Mouse (Mus musculus) left cerebral cortex, adult 11 months (tissue): Measurements from ENCODE around the gene Laptm5.

ENCODE experiments used
- DNase-seq: peaks from one replicate; pipeline ENCODE4 v3.0.0; 2022; ENCODE audit warnings: low spot score

Gene Laptm5

DNA sequence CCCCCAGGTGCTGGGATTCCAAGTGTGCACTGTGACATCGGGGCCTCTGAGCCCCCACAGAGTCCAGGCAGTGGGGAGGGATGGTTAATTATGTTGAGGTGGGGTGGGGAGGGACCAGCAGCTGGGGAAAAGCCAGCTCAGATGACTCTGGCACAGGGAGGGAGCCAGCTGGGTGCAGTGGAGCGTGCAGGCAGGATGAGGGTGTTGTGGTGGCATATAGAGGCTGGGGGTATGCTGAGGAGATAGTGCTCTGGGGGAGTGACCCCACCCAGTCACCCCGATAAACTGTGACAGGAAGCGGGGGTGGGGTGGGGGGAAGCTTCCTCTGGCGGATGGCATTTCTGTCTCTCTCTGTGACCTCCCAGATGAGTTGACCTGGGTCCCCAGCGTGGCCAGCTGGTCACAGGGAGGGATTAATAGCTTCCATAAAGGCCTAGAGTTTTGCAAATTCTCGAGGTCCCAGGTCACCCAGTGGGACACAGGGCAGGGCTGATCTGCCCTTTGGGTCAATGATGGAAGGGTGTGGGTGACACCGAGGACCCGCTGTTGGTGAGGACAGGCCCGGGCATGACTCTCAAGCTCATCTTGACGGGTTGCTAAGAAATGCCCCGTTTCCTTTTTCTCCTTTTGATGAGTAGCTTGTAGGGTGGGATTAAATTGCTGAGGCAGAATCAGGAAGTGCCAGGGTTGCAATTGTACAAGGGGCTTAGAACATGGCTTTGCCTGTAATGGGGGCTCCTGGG lies 8.2 kb downstream of the Laptm5 start:
- no peak for DNase-seq

DNA sequence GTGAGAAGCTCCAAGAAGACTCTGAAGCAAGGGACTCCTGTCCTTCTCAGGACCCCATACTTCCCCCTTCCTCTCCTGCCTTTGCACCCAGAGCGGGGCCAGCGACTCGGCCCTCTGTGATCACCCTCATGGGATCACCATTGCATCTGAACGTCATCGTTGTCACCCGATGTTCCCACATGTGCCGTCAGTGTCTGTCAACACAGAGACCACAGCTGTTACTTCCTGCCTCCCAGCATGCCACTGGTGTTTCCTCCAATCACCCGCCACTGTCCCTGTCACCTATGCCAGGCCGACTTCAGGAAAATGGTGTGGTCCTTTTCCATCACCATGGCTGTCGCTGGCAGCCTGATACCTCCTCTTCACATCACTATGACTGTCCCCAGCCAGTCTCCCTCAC lies 9.1 kb downstream of the Laptm5 start:
- no peak for DNase-seq

DNA sequence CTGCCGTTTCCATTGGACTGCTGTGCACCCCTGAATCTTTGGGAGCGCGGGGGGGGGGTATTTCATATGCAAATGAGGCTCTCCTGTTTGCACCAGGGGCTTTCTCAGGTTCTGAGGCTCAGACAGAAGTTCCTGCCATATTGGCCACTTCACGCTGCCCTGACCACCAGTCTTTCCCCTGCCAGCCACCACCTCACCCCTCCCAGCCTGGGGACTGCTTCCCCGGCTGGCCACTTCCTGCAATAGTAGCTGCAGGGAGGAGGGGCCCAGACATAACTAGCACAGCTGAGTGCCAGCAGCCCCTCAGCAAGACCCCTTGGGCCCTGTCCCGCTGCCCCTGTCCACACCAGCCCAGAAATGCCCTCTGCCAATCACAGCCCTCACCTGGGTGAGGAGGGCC lies 13.3 kb downstream of the Laptm5 start:
- DNase-seq, result no peak

DNA sequence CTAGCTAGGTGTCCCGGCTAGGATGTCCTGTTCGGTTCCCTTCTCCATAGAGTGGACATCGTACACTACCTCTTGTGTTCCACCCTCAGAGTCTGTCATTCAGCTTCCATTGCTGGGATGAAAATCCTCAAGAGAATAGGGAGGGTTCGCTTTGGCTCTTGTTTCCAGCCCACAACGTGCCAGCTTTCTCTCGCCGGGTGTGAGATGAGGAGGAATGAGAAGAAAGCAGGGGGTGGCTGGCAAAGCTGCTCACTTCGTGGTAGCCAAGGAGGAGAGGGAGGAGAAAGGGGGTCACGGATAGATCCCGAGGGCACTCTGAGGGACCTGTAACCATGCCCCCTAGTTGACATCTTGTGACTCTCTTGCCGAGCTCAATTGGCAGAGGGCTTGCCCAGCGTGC lies 14.9 kb downstream of the Laptm5 start:
- no peak for DNase-seq

DNA sequence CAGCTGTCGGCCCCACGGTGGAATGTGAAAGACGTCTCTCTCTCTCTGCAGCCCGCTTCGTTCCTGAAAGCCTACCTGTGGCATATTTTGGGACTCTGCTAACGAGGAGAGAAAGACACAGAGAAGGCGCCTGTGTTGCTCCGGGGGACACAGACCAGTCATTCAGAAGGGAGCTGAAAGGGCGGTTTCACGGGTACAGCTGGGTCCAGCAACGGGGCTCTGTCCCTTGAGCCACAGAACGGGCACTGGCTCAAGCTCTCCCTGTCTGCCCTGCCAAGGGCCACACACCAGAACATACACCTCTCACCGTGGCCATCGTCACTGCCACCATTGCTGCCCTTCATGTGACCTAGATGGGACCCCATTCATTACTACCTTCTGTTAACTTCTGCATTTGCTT lies 29.7 kb downstream of the Laptm5 start:
- DNase-seq, result no peak

DNA sequence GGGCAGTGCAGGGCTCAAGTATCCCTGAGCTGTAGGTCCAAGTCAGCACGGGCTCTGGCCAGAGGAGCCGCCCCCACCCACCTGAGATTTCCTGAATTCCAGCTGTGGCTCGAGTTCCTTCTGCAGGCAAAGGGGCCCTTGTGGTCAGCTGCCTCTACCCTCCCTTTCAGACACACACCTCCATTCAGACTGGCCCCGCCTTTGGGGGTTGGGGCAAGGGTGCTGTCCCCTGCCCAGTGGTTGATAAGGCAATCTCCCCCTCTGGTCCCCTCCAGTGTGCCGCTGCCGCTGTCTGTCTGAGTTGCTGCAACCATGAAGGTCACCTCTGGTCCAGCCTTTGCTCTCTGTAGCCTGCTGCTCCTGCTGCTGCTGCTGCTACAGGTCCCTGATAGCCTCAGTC lies 31.2 kb downstream of the Laptm5 start, which contains the start of gene Matn1:
Gene Matn1 (plus strand): TSS at position 274 of the 400 bp plus-strand sequence.
- DNase-seq, result no peak

DNA sequence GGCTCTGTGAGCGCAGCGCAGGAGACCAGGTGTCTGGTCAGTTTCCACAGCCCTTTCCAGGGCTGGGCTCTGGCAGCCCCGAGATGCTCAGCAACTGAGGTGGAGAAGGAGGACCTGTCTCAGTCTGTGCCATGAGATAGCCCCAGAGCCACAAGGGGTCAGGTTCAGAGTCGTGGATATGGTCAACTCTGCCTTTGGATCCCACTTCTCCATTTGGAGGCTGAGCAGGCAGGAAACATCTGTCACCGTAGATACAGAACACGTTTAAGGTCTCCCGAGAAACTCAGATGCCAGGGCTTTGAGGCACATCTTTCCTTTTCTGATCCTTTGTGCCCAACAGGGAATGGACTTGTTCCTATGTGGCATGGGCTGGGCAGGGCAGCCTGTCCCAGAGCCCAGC lies 31.9 kb downstream of the Laptm5 start:
- DNase-seq, result no peak

DNA sequence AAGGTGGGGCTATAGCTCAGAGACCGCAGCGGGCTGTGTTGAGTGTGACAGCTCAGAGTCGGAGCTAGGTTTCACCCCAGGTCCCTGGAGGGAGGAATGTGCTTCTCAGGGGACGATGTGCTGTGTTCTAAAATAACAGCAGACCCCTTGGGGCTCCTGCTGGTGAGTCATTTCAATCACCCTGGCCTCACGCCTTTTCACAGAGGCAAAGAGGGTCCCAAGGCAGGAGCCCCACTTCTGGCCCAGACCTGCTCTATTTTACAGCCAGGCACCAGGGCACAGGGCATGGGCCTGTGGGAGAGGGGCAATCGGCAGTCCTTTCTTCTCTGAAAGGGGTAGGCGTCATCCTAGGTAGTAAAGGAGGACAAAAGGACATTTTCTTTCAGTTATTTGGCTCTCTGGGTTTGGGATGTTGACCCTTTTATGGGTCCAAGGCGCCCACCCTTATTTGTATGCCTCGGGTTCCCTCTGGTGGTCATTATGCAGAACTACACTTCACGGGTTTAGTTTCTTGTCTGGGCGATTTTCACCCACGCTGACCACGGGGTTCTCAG lies 34.2 kb downstream of the Laptm5 start:
- no peak for DNase-seq

DNA sequence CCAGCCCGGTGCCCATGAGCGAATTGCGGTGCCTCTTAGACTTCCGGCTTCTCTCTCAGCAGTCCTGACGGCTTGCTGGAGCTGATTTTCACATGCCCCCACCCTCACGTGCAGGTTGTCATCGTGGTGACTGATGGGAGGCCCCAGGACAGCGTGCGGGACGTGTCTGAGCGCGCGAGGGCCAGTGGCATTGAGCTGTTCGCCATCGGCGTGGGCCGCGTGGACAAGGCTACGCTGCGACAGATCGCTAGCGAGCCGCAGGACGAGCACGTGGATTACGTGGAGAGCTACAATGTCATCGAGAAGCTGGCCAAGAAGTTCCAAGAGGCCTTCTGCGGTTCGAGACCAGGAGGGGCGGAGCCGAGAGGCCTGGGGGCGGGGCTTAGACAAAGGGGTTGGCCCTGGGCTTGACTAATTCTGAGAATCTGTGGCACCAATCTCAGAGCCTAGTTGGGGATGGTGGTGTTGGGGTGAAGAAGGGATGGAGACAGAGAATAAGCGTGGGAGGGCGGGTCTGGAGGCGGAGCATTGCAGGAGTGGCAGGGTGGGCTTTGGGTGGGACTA lies 37.0 kb downstream of the Laptm5 start:
- DNase-seq, result no peak

DNA sequence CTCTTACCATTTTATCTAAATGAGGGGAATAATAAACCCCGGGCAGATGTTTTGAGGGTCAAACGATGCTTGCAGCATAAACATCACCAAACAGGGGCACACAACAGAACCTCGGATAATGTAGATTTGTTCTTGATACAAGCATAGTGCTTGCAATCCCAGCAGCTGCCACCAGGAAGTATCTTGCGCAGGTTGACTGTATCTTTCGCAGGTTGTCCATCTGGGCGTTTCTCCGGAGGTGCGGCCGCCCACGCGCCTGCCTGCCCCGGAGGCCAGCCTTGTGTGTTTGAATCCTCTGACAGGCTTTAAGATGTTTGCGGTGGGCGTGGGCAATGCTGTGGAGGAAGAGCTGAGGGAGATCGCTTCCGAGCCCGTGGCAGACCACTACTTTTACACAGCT lies 39.6 kb downstream of the Laptm5 start:
- no peak for DNase-seq

DNA sequence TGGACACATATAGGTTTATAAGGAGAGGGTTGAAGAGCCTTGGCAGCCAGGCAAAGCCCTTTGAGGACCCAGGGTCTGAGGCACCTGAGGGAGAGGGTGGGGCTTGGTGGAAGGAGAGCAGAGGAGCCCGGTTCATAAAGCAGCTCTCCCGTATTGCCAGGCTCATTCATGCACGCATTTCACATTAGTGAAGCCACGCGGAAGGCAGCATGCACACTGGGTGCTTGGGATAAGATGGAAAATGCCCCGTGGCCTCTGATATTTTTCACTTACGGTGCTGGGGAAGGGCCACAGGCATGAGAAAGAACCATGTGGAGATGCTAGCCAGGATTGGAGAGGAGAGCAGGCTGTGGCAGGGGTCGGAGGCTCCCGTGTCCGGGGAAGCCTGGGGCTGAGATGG lies 44.2 kb downstream of the Laptm5 start:
- DNase-seq, result no peak

DNA sequence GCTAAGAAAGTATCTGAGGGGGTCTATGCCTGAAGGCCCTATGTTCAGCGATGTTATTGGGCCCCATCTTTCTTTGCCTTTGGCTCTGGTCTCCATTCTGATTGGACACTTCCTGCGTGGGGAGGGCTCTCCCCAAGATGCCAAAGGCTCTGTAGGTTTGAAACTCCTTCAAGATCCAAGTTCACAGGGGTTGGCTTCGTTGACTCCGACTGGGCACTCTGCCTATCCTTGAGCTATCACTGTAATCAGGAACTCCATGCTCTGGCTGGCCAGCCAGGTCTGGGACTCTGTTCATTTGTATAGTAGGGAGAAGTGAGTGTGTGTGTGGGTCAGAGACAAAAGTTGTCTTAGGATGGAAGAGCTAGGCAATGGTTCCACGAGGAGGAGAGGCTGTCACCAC lies 45.9 kb downstream of the Laptm5 start:
- DNase-seq, result no peak

DNA sequence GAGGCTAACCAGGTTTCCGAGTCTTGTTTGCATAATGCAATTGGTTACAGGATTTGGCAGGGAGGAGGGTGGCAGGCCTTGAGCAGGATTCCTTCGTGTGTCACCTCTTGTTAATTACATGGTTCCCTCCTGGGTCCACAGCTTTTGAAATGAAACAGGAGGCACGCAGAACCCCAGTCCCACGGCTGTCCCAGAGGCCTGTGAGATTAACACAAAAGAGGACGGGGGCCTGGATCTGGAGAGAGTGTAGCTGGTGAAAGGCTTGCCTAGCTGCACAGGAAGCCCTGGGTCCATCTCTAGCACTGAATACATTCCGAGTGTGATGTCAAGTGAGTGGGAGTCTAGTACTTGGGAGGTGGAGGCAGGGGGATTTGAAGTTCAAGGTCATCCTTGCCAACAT lies 46.8 kb downstream of the Laptm5 start:
- DNase-seq, result no peak

DNA sequence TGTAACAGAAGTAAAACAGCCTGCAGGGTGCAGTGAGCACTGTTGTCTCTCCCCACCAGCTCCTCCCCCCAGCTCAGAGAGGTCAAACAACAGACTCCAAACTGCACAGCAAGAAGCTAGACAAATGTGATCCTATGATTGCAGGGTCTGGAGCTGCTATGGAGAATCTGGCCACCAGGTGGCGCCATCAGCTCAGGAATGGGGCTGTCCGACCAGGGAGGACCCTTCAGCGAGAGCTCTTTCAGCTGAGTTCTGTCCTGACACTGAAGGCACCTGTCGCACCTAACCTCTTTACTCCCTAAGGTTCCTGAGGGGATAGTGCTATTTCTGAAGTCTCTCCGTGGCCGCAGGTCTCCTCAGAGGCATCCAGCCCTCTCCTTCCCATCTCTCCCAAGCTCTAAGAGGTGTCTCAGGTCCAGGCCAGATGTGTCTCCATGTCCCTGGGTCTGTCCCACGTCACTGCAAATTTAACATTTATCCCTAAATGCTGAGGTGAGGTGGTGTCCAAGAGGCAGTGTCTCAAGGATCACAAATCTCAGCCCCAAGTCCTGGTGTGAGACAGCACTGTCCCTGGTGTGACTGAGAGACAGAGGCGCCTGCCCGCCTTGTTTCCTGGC lies 47.3 kb downstream of the Laptm5 start:
- DNase-seq, result peak; percentile 67

DNA sequence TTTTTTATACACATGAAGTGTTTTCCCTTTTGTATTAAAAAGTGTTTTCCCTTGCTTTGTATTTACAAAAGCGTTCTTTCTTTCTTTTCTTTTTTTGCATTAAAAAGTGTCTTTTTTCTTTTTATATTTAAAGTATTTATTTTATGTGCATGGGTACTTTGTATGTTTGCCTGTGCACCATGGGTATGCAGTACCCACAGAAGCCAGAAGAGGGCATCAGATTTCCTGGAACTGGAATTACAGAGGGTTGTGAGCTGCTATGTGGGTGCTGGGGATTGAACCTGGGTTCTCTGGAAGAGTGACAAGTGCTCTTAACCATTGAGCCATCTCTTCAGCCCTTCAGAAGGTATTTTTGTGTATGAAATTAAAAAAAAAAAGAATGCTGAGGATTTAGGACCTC lies 58.4 kb downstream of the Laptm5 start:
- DNase-seq, result no peak

DNA sequence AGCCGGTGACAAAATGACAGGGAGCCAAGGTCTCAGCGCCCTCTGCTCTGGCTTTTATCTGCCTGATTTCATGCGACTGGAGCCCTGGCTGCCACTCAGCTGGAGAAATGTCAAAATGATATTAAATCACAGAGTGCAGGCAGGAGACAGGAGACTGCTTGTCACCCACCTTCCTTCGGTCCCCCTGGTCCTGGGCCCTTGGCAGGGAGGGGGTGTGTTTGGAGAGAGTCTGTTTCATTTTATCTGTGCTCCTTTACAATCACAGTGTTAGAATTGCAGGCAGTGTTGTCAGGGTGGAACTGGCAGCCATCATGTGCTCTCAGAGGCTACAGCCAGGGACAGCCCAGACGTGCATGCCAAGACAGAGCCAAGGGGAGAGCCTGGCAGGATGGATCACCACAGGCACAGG lies 59.5 kb downstream of the Laptm5 start:
- no peak for DNase-seq

DNA sequence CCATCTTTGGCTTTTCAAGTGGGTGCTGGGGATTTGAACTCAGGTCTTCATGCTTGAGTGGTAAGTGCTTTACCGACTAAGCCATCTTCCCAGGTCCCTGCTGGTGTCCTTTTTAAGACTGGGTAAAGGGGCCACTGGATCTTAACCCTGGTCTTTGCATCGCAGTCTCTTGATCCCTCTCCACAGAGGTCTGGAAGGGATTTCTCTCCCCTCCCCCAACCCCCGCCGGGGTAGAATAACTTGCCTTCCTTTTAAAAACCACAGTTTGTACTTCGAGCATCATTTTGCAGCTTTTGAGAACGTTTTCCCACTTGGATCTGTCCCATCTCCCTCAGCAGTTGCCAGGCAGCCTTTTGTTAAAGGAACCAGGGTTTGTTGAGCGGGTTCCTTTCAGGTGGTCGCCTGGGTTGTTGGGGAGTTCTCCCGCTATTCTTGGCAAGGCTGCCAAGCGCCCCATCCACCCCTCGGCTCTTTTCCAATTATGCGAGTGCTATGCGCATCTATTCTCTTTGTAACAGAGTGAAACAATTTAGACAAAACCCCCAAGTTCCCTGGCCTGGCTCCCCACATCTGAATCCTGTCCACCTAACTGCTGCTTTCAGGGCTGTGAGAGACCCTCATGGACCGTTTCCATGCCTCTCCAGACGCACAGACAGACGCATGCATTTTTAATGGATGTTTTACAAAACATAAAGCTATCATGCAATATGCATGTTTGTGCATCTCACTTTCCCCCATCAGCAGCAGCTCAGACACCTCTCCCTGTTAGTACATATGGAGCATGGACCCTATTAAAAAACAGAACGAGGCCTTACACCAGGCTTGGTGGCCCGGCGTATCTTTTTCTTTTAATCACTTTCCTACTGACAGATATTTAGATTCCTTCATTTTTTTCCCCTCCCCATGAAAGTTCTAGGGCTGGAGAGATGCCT lies 60.7 kb downstream of the Laptm5 start:
- DNase-seq, result peak; percentile 15

DNA sequence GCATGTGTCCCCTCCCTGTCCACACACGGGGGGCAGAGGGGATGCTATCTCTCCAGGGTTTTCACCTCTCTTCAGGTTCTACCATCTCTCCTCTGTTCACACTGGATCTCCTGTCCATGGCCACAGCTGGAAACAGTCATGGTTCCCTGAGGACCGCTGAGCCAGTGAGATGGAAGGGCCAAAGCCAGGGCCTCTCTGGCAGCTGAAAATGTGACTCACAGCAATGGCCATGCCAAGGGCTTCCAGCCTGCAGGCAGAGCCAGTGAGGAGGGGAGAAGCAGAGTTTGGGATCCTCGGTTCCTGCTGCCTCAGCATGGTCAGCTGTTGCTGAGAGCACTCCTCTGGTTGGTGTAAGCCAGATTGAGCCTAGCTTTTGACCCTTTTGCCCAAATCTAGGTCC lies 66.1 kb downstream of the Laptm5 start:
- DNase-seq, result no peak

DNA sequence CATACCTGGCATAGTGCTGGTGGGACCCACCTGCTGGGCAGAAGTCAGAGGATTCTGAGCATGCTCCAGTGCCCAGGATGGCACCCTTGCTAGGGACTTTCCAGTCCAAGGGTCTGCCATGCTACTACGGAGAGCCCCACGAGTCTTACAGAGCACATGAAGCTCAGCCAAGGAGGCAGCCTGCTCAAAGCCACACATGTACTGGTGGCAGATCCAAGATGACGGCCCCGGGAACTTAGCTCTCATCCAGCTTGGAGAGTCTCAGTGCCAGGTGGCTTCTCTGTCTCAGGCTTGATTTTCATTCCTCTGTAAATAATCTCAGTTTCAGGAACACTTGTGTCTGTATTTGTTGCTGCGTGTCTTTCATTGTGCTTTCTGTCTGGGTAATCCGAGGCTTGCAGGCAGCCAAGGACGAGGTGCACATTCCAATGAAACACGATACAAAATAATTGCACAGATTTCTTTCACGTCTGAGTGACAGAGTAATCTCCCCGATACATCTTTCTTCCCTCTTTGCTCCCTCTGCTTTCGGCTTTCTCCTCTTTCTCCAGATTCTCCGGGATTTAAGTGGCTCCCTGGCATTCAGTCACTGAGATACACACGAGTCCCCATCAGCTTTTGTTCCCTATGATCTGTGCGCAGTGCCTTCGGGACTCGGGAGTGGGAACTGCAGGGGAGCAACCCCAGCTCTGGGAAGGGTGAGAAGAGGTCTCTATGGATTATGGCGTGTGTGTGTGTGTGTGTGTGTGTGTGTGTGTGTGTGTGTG lies 71.7 kb downstream of the Laptm5 start:
- DNase-seq, result no peak
